Mouse (Mus musculus): ENCODE data around the gene Bglap. TPM values are rescaled to one million over a fixed set of nuclear protein-coding genes. Genes with fewer than 3 reads are reported as not detected.

The Bglap gene
- polyA plus RNA-seq (2012; ENCODE audit: low replicate concordance) = not detected in 2 replicates

GRCm38 (mm10) chr3:88384364-88384763, at the start of gene Bglap:
TSS of gene Bglap (minus strand) at chr3:88384464.

GRCm38 (mm10) chr3:88424605-88425329, 40.5 kb upstream of the Bglap start, which contains the start of gene Slc25a44:
TSS of gene Slc25a44 (minus strand) at chr3:88425139.

GRCm38 (mm10) chr3:88409741-88410644, 25.7 kb upstream of the Bglap start, which contains the start of gene Pmf1:
TSS of gene Pmf1 (minus strand) at chr3:88410331.

GRCm38 (mm10) chr3:88378599-88378998, 5.7 kb downstream of the Bglap start, which contains the start of gene Bglap2:
TSS of gene Bglap2 (minus strand) at chr3:88378699.

GRCm38 (mm10) chr3:88372643-88373042, 11.6 kb downstream of the Bglap start, which contains the start of gene Bglap3:
TSS of gene Bglap3 (minus strand) at chr3:88372743.

GRCm38 (mm10) chr3:88364337-88364736, 19.9 kb downstream of the Bglap start, which contains the start of gene Paqr6:
TSS of gene Paqr6 (plus strand) at chr3:88364584.

GRCm38 (mm10) chr3:88336058-88337013, 47.9 kb downstream of the Bglap start, which contains the start of the genes Tmem79 and Smg5:
TSS of gene Tmem79 (minus strand) at chr3:88336148.
TSS of gene Smg5 (plus strand) at chr3:88336260.

Other genes starting within 250 kb of the Bglap start
- 210 and 298 TPM in 2 replicates for gene Mef2d, start 242.1 kb downstream of the Bglap start, polyA plus RNA-seq (2012; ENCODE audit: low replicate concordance)
- gene Rhbg, start 129.8 kb downstream of the Bglap start, polyA plus RNA-seq (2012; ENCODE audit: low replicate concordance) = 0.09 TPM in 2 replicates
- not detected in 2 replicates for gene Gm38392, start 97.3 kb downstream of the Bglap start, polyA plus RNA-seq (2012; ENCODE audit: low replicate concordance)
- gene Tsacc, start 87.5 kb downstream of the Bglap start, polyA plus RNA-seq (2012; ENCODE audit: low replicate concordance) = 1.1 and 1.4 TPM in 2 replicates
- gene Cct3, start 87.3 kb downstream of the Bglap start, polyA plus RNA-seq (2012; ENCODE audit: low replicate concordance) = 4.2 and 11.7 TPM in 2 replicates
- gene Glmp, start 59.4 kb downstream of the Bglap start, polyA plus RNA-seq (2012; ENCODE audit: low replicate concordance) = 28.3 and 133 TPM in 2 replicates
- gene Tmem79, start 48.3 kb downstream of the Bglap start, polyA plus RNA-seq (2012; ENCODE audit: low replicate concordance) = 0.81 and 2.4 TPM in 2 replicates
- 67.3 and 68.3 TPM in 2 replicates for gene Smg5, start 48.2 kb downstream of the Bglap start, polyA plus RNA-seq (2012; ENCODE audit: low replicate concordance)
- 0.22 TPM in 1 of 2 replicates, not detected in the other for gene Paqr6, start 19.9 kb downstream of the Bglap start, polyA plus RNA-seq (2012; ENCODE audit: low replicate concordance)
- not detected in 2 replicates for gene Bglap3, start 11.7 kb downstream of the Bglap start, polyA plus RNA-seq (2012; ENCODE audit: low replicate concordance)
- gene Bglap2, start 5.8 kb downstream of the Bglap start, polyA plus RNA-seq (2012; ENCODE audit: low replicate concordance) = not detected in 2 replicates
- gene Pmf1, start 25.9 kb upstream of the Bglap start, polyA plus RNA-seq (2012; ENCODE audit: low replicate concordance) = 86.8 and 96.4 TPM in 2 replicates
- gene Slc25a44, start 40.7 kb upstream of the Bglap start, polyA plus RNA-seq (2012; ENCODE audit: low replicate concordance) = 3.3 and 9.8 TPM in 2 replicates
- 87.8 and 314 TPM in 2 replicates for gene Sema4a, start 76.7 kb upstream of the Bglap start, polyA plus RNA-seq (2012; ENCODE audit: low replicate concordance)
- 37.6 and 43.2 TPM in 2 replicates for gene Lmna, start 125.5 kb upstream of the Bglap start, polyA plus RNA-seq (2012; ENCODE audit: low replicate concordance)
- 1.2 and 1.6 TPM in 2 replicates for gene Mex3a, start 147.9 kb upstream of the Bglap start, polyA plus RNA-seq (2012; ENCODE audit: low replicate concordance)
- gene Rab25, start 163.8 kb upstream of the Bglap start, polyA plus RNA-seq (2012; ENCODE audit: low replicate concordance) = 0.21 TPM in 1 of 2 replicates, not detected in the other
- 34.9 and 125 TPM in 2 replicates for gene Lamtor2, start 168.6 kb upstream of the Bglap start, polyA plus RNA-seq (2012; ENCODE audit: low replicate concordance)
- 40.8 and 50.4 TPM in 2 replicates for gene Ubqln4, start 169.3 kb upstream of the Bglap start, polyA plus RNA-seq (2012; ENCODE audit: low replicate concordance)
- 19.9 and 162 TPM in 2 replicates for gene Ssr2, start 191.4 kb upstream of the Bglap start, polyA plus RNA-seq (2012; ENCODE audit: low replicate concordance)
- 309 and 746 TPM in 2 replicates for gene Arhgef2, start 221.5 kb upstream of the Bglap start, polyA plus RNA-seq (2012; ENCODE audit: low replicate concordance)